Mouse (Mus musculus) hindbrain, embryonic 12.5 days (tissue): ENCODE results near the gene Klf9. TPM values are rescaled to one million over a fixed set of nuclear protein-coding genes. Genes with fewer than 3 reads are reported as not detected.

Source experiments
- ATAC-seq: fragments of 200-750 bp; cut with Nextera tagmentation; 2 replicates; pipeline ENCODE4 v1.8.0; 2017; ENCODE audit warnings: moderate TSS enrichment; ENCODE audit not compliant: low FRiP score
- H3K27ac ChIP-seq: fragments of 300-500 bp; sonication (generic); 2 replicates; pipeline ENCODE4 v1.5.1; 2016; ENCODE audit warnings: mild to moderate bottlenecking
- H3K27me3 ChIP-seq: fragments of 300-500 bp; sonication (generic); 2 replicates; pipeline ENCODE4 v1.6.1; 2016; ENCODE audit warnings: mild to moderate bottlenecking
- H3K36me3 ChIP-seq: fragments of 300-500 bp; sonication (generic); 2 replicates; pipeline ENCODE4 v1.6.1; 2016; ENCODE audit warnings: mild to moderate bottlenecking
- H3K4me1 ChIP-seq: fragments of 300-500 bp; sonication (generic); 2 replicates; pipeline ENCODE4 v1.6.1; 2016
- H3K4me2 ChIP-seq: fragments of 300-500 bp; sonication (generic); replicated peaks from 2 replicates; pipeline ENCODE4 v1.6.1; 2016; ENCODE audit warnings: mild to moderate bottlenecking
- H3K4me3 ChIP-seq: fragments of 300-500 bp; sonication (generic); 2 replicates; pipeline ENCODE4 v1.5.1; 2016; ENCODE audit warnings: mild to moderate bottlenecking
- H3K9ac ChIP-seq: fragments of 300-500 bp; sonication (generic); 2 replicates; pipeline ENCODE4 v1.6.1; 2016; ENCODE audit warnings: mild to moderate bottlenecking, moderate library complexity
- H3K9me3 ChIP-seq: fragments of 300-500 bp; sonication (generic); replicated peaks from 2 replicates; pipeline ENCODE4 v1.6.1; 2016; ENCODE audit warnings: mild to moderate bottlenecking
- WGBS: fragments of 180-500 bp; shearing (Covaris S2); methylation state at CpG from one replicate; pipeline ENCODE4 v1.1.7; 2016; 5-methylcytosine and 5-hydroxymethylcytosine counted together
- polyA plus RNA-seq: library from polyadenylated mRNA; unstranded; fragments of >200 nt; fragmentation: Nextera tagmentation; extraction: Ambion mirVana; gene quantifications from 2 replicates; pipeline ENCODE4 v1.2.1, GENCODE M21; 2016

Gene Klf9
- polyA plus RNA-seq, 1 experiment from 2014 or later = 2.1 TPM

GRCm38 (mm10) chr19:23175511-23175910 is 34.5 kb downstream of the Klf9 start:
- H3K9ac ChIP-seq = no peak overlapping the region
- ATAC-seq = no peak
- 0 out of 2 replicates have a peak, but pooled peaks cover 3% of the 10 kb centered on the region for H3K9me3 ChIP-seq
- H3K4me3 ChIP-seq = no peak overlapping the region
- H3K4me1 ChIP-seq = no peaks in the 10 kb centered on the region
- H3K27me3 ChIP-seq = no peaks in the 10 kb centered on the region
- H3K36me3 ChIP-seq = no peaks in the 10 kb centered on the region
- no peak overlapping the region for H3K27ac ChIP-seq
- no peak overlapping the region for H3K4me2 ChIP-seq
- WGBS = 74% methylated on average over 2 of the region's 2 CpGs

GRCm38 (mm10) chr19:23178533-23178932 is 37.5 kb downstream of the Klf9 start:
- WGBS = 94% methylated on average over 3 of the region's 3 CpGs
- H3K27me3 ChIP-seq = no peaks in the 10 kb centered on the region
- H3K9ac ChIP-seq = no peak overlapping the region
- no peak overlapping the region for H3K27ac ChIP-seq
- no peaks in the 10 kb centered on the region for H3K36me3 ChIP-seq
- H3K4me3 ChIP-seq = no peak overlapping the region
- H3K4me1 ChIP-seq = no peaks in the 10 kb centered on the region
- 0 out of 2 replicates have a peak, but pooled peaks cover 3% of the 10 kb centered on the region for H3K9me3 ChIP-seq
- H3K4me2 ChIP-seq = no peak overlapping the region
- ATAC-seq = no peak

GRCm38 (mm10) chr19:23183493-23183892 is 42.5 kb downstream of the Klf9 start:
- no peaks in the 10 kb centered on the region for H3K36me3 ChIP-seq
- H3K4me2 ChIP-seq = no peak overlapping the region
- no peak for ATAC-seq
- WGBS = 96% methylated on average over 4 of the region's 4 CpGs
- no peaks in the 10 kb centered on the region for H3K27me3 ChIP-seq
- H3K27ac ChIP-seq = no peak overlapping the region
- no peaks in the 10 kb centered on the region for H3K4me1 ChIP-seq
- H3K4me3 ChIP-seq = no peak overlapping the region
- H3K9ac ChIP-seq = no peak overlapping the region
- 0 out of 2 replicates have a peak, but pooled peaks cover 3% of the 10 kb centered on the region for H3K9me3 ChIP-seq

- no peak overlapping the region for H3K27ac ChIP-seq
- ATAC-seq = no peak
- WGBS = 85% methylated on average over 4 of the region's 4 CpGs
- H3K9ac ChIP-seq = no peak overlapping the region
- H3K4me3 ChIP-seq = no peak overlapping the region
- no peaks in the 10 kb centered on the region for H3K27me3 ChIP-seq
- H3K9me3 ChIP-seq = 0 out of 2 replicates have a peak, but pooled peaks cover 3% of the 10 kb centered on the region
- no peaks in the 10 kb centered on the region for H3K36me3 ChIP-seq
- H3K4me1 ChIP-seq = no peaks in the 10 kb centered on the region
- no peak overlapping the region for H3K4me2 ChIP-seq
Observed at GRCm38 (mm10) chr19:23184068-23184467, 43.0 kb downstream of the Klf9 start.

GRCm38 (mm10) chr19:23187732-23188131 is 46.7 kb downstream of the Klf9 start:
- H3K9ac ChIP-seq = no peak overlapping the region
- H3K4me1 ChIP-seq = no peaks in the 10 kb centered on the region
- no peaks in the 10 kb centered on the region for H3K36me3 ChIP-seq
- 89% methylated on average over 6 of the region's 6 CpGs for WGBS
- H3K4me3 ChIP-seq = no peak overlapping the region
- H3K27ac ChIP-seq = no peak overlapping the region
- no peaks in the 10 kb centered on the region for H3K9me3 ChIP-seq
- H3K27me3 ChIP-seq = no peaks in the 10 kb centered on the region
- no peak overlapping the region for H3K4me2 ChIP-seq
- ATAC-seq = no peak

- no peak for ATAC-seq
- Histone ChIP-seq H3K36me3 (no peaks in the 10 kb centered on the region), H3K4me2 (no peak overlapping the region), H3K4me1 (no peaks in the 10 kb centered on the region), H3K4me3 (no peak overlapping the region), H3K9ac (no peak overlapping the region), H3K9me3 (no peaks in the 10 kb centered on the region), H3K27ac (no peak overlapping the region), H3K27me3 (no peaks in the 10 kb centered on the region)
- 93% methylated on average over 7 of the region's 7 CpGs for WGBS
Observed at GRCm38 (mm10) chr19:23188986-23189385, 48.0 kb downstream of the Klf9 start.

- no peak overlapping the region for H3K4me2 ChIP-seq
- WGBS = 100% methylated on average over 1 of the region's 1 CpGs
- H3K4me3 ChIP-seq = no peak overlapping the region
- no peak overlapping the region for H3K9ac ChIP-seq
- no peaks in the 10 kb centered on the region for H3K4me1 ChIP-seq
- no peak for ATAC-seq
- H3K9me3 ChIP-seq = no peaks in the 10 kb centered on the region
- H3K36me3 ChIP-seq = no peaks in the 10 kb centered on the region
- H3K27me3 ChIP-seq = no peaks in the 10 kb centered on the region
- H3K27ac ChIP-seq = no peak overlapping the region
Observed at GRCm38 (mm10) chr19:23189744-23190143, 48.7 kb downstream of the Klf9 start.

- WGBS = 89% methylated on average over 6 of the region's 6 CpGs
- no peaks in the 10 kb centered on the region for H3K27me3 ChIP-seq
Observed at GRCm38 (mm10) chr19:23191486-23191885, 50.5 kb downstream of the Klf9 start.

GRCm38 (mm10) chr19:23193076-23193475 is 52.0 kb downstream of the Klf9 start:
- 85% methylated on average over 3 of the region's 3 CpGs for WGBS
- no peak overlapping the region for H3K9ac ChIP-seq

More at GRCm38 (mm10) chr19:23191486-23191885, 50.5 kb downstream of the Klf9 start:
- H3K4me1 ChIP-seq = no peaks in the 10 kb centered on the region
- no peaks in the 10 kb centered on the region for H3K36me3 ChIP-seq
- H3K9me3 ChIP-seq = no peaks in the 10 kb centered on the region
- H3K4me3 ChIP-seq = no peak overlapping the region
- no peak overlapping the region for H3K9ac ChIP-seq
- no peak overlapping the region for H3K4me2 ChIP-seq
- ATAC-seq = no peak
- H3K27ac ChIP-seq = no peak overlapping the region

GRCm38 (mm10) chr19:23202106-23202505 is 61.1 kb downstream of the Klf9 start:
- H3K27me3 ChIP-seq = no peaks in the 10 kb centered on the region
- H3K9ac ChIP-seq = no peak overlapping the region
- 95% methylated on average over 5 of the region's 5 CpGs for WGBS
- ATAC-seq = no peak
- no peak overlapping the region for H3K4me3 ChIP-seq
- no peak overlapping the region for H3K4me2 ChIP-seq
- H3K27ac ChIP-seq = no peak overlapping the region
- H3K36me3 ChIP-seq = peaks cover 31% of the 10 kb centered on the region
- peaks cover 10% of the 10 kb centered on the region; the same call in 1 of the 2 replicates for H3K9me3 ChIP-seq
- no peaks in the 10 kb centered on the region for H3K4me1 ChIP-seq

More at GRCm38 (mm10) chr19:23193076-23193475, 52.0 kb downstream of the Klf9 start:
- H3K4me1 ChIP-seq = no peaks in the 10 kb centered on the region
- H3K27me3 ChIP-seq = no peaks in the 10 kb centered on the region
- H3K4me3 ChIP-seq = no peak overlapping the region
- no peak for ATAC-seq
- 0 out of 2 replicates have a peak, but pooled peaks cover 4% of the 10 kb centered on the region for H3K36me3 ChIP-seq
- no peaks in the 10 kb centered on the region for H3K9me3 ChIP-seq
- H3K27ac ChIP-seq = no peak overlapping the region
- H3K4me2 ChIP-seq = no peak overlapping the region

- Histone ChIP-seq H3K4me1 (no peaks in the 10 kb centered on the region), H3K4me2 (no peak overlapping the region), H3K4me3 (no peak overlapping the region), H3K27me3 (no peaks in the 10 kb centered on the region), H3K36me3 (peaks cover 29% of the 10 kb centered on the region), H3K9me3 (peaks cover 10% of the 10 kb centered on the region; the same call in 1 of the 2 replicates), H3K9ac (no peak overlapping the region), H3K27ac (no peak overlapping the region)
- 95% methylated on average over 3 of the region's 3 CpGs for WGBS
- ATAC-seq = no peak
Observed at GRCm38 (mm10) chr19:23203505-23204053, 62.6 kb downstream of the Klf9 start.

- no peaks in the 10 kb centered on the region for H3K27me3 ChIP-seq
- no peak overlapping the region for H3K4me2 ChIP-seq
- no peaks in the 10 kb centered on the region for H3K9me3 ChIP-seq
- H3K4me1 ChIP-seq = no peaks in the 10 kb centered on the region
- no peak for ATAC-seq
- no peak overlapping the region for H3K9ac ChIP-seq
- H3K4me3 ChIP-seq = no peak overlapping the region
- H3K27ac ChIP-seq = no peak overlapping the region
- H3K36me3 ChIP-seq = peaks cover 47% of the 10 kb centered on the region
- 90% methylated on average over 6 of the region's 6 CpGs for WGBS
Observed at GRCm38 (mm10) chr19:23211325-23211724, 70.3 kb downstream of the Klf9 start.

GRCm38 (mm10) chr19:23214326-23214725 is 73.3 kb downstream of the Klf9 start:
- Histone ChIP-seq H3K36me3 (peaks cover 46% of the 10 kb centered on the region), H3K4me2 (no peak overlapping the region), H3K4me1 (no peaks in the 10 kb centered on the region), H3K27ac (no peak overlapping the region), H3K27me3 (no peaks in the 10 kb centered on the region), H3K9me3 (no peaks in the 10 kb centered on the region), H3K4me3 (no peak overlapping the region), H3K9ac (no peak overlapping the region)
- no peak for ATAC-seq
- WGBS = 81% methylated on average over 8 of the region's 8 CpGs
